Mouse (Mus musculus): ENCODE data around the gene Rbfox1. TPM values are rescaled to one million over a fixed set of nuclear protein-coding genes. Genes with fewer than 3 reads are reported as not detected.

The Rbfox1 gene
- polyA plus RNA-seq, 1 experiment from 2014 or later = 125 TPM

- DNase-seq = peak; percentile 21
- Histone ChIP-seq H3K4me2 (ENCODE audit: low read length) (no peak overlapping the region), H3K27ac (replicated peaks; ENCODE audit: low read depth, low read length) (0 out of 2 replicates have a peak overlapping the region, but pooled peaks have one; percentile 20), H3K36me3 (ENCODE audit: control insufficient read depth, insufficient read depth, low read length) (no peaks in the 10 kb centered on the region), H3K9ac (replicated peaks; ENCODE audit: low read length) (no peak overlapping the region), H3K27me3 (ENCODE audit: control insufficient read depth, insufficient read depth, low read length) (no peaks in the 10 kb centered on the region), H3K9me3 (ENCODE audit: control insufficient read depth, low read length) (no peaks in the 10 kb centered on the region), H3K4me3 (replicated peaks; ENCODE audit: low read depth, low read length) (no peak overlapping the region), H3K4me1 (ENCODE audit: control insufficient read depth, insufficient read depth, low read length) (peaks cover 5% of the 10 kb centered on the region; the same call in 1 of the 2 replicates)
- ATAC-seq (ENCODE audit: low FRiP score, low TSS enrichment) = no peak
- WGBS = 38% methylated on average over 4 of the region's 4 CpGs
Observed at GRCm38 (mm10) chr16:7201816-7202215, 1316.7 kb downstream of the Rbfox1 start.

GRCm38 (mm10) chr16:7206116-7206900, 1321.2 kb downstream of the Rbfox1 start:
- no peak for ATAC-seq (ENCODE audit: low FRiP score, low TSS enrichment)
- no peak for DNase-seq
- no peaks in the 10 kb centered on the region for H3K36me3 ChIP-seq (ENCODE audit: control insufficient read depth, insufficient read depth, low read length)
- H3K27me3 ChIP-seq (ENCODE audit: control insufficient read depth, insufficient read depth, low read length) = no peaks in the 10 kb centered on the region
- H3K9ac ChIP-seq (replicated peaks; ENCODE audit: low read length) = no peak overlapping the region
- WGBS = 80% methylated on average over 2 of the region's 2 CpGs
- no peak overlapping the region for H3K27ac ChIP-seq (replicated peaks; ENCODE audit: low read depth, low read length)
- H3K9me3 ChIP-seq (ENCODE audit: control insufficient read depth, low read length) = no peaks in the 10 kb centered on the region
- H3K4me1 ChIP-seq (ENCODE audit: control insufficient read depth, insufficient read depth, low read length) = no peaks in the 10 kb centered on the region
- no peak overlapping the region for H3K4me3 ChIP-seq (replicated peaks; ENCODE audit: low read depth, low read length)
- H3K4me2 ChIP-seq (ENCODE audit: low read length) = no peak overlapping the region

DNA sequence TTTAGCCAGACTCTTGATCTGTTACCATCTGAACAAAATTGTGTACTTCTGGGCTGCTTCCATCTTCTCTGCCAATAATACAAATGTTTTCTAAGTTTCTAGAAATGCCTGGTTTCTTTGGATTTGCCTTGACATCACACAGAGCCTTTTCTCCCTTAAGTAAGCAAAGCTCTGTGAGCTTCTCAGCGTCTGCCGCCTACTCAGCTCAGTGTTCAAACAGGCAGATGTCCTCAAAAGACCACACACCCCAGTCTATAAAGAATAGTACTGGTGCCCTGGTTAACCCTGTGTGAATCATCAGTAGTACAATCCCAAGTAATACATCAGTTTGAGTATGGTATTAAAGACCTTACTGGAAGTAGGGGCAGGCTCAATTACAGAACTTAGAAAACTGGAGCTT, 1322.4 kb downstream of the Rbfox1 start:
- no peaks in the 10 kb centered on the region for H3K9me3 ChIP-seq (ENCODE audit: control insufficient read depth, low read length)
- ATAC-seq (ENCODE audit: low FRiP score, low TSS enrichment) = no peak
- no peaks in the 10 kb centered on the region for H3K36me3 ChIP-seq (ENCODE audit: control insufficient read depth, insufficient read depth, low read length)
- 85% methylated on average over 2 of the region's 2 CpGs for WGBS
- no peaks in the 10 kb centered on the region for H3K4me1 ChIP-seq (ENCODE audit: control insufficient read depth, insufficient read depth, low read length)
- H3K27ac ChIP-seq (replicated peaks; ENCODE audit: low read depth, low read length) = no peak overlapping the region
- no peak overlapping the region for H3K9ac ChIP-seq (replicated peaks; ENCODE audit: low read length)
- no peak overlapping the region for H3K4me2 ChIP-seq (ENCODE audit: low read length)
- H3K4me3 ChIP-seq (replicated peaks; ENCODE audit: low read depth, low read length) = no peak overlapping the region
- no peaks in the 10 kb centered on the region for H3K27me3 ChIP-seq (ENCODE audit: control insufficient read depth, insufficient read depth, low read length)
- no peak for DNase-seq

DNA sequence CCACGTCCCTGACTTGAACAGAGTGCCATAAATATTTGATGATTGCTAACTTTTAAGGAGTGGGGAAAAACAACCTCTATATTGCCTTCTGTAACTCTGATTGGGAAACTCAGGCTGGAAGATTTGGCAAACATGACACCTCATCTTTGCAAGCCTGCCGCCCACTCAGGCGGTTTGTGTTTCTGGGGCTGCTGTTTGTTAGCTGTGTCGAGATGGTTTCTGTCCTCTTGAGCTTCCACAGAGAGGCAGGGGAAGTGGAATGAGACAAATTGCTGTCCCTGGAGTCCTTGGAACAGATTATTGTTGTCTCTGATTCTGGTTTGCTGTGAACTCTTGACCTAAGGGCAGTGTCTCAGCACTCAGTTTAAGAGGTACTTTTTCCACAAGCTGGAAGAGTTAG, 1327.6 kb downstream of the Rbfox1 start:
- no peaks in the 10 kb centered on the region for H3K4me1 ChIP-seq (ENCODE audit: control insufficient read depth, insufficient read depth, low read length)
- no peak overlapping the region for H3K4me3 ChIP-seq (replicated peaks; ENCODE audit: low read depth, low read length)
- DNase-seq (no peak), ATAC-seq (ENCODE audit: low FRiP score, low TSS enrichment) (no peak)
- WGBS = 87% methylated on average over 4 of the region's 4 CpGs
- H3K4me2 ChIP-seq (ENCODE audit: low read length) = no peak overlapping the region
- H3K36me3 ChIP-seq (ENCODE audit: control insufficient read depth, insufficient read depth, low read length) = no peaks in the 10 kb centered on the region
- H3K9ac ChIP-seq (replicated peaks; ENCODE audit: low read length) = no peak overlapping the region
- no peak overlapping the region for H3K27ac ChIP-seq (replicated peaks; ENCODE audit: low read depth, low read length)
- no peaks in the 10 kb centered on the region for H3K27me3 ChIP-seq (ENCODE audit: control insufficient read depth, insufficient read depth, low read length)
- H3K9me3 ChIP-seq (ENCODE audit: control insufficient read depth, low read length) = no peaks in the 10 kb centered on the region

DNA sequence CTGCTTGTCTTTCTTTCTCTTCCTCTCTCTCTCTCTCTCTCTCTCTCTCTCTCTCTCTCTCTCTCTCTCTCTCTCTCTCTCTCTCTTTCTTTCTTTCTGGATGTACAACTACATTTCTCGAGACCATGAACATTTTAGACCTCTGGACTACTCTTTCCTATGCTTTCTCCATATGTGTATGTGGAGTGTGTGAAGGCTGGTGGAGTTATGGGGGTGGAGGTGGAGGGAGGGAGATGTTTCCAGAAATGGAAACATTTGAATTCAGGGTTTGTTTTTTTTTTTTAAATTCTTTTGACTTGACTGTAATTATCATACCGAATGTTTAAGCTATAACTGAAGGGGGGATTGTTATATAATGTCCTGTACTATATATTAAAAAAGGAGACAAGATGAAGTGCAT, 1338.1 kb downstream of the Rbfox1 start:
- H3K36me3 ChIP-seq (ENCODE audit: control insufficient read depth, insufficient read depth, low read length) = peaks cover 6% of the 10 kb centered on the region; the same call in 1 of the 2 replicates
- H3K4me1 ChIP-seq (ENCODE audit: control insufficient read depth, insufficient read depth, low read length) = peaks cover 1% of the 10 kb centered on the region; the same call in 1 of the 2 replicates
- ATAC-seq (ENCODE audit: low FRiP score, low TSS enrichment) (no peak), DNase-seq (no peak)
- no peak overlapping the region for H3K27ac ChIP-seq (replicated peaks; ENCODE audit: low read depth, low read length)
- no peak overlapping the region for H3K9ac ChIP-seq (replicated peaks; ENCODE audit: low read length)
- 90% methylated on average over 2 of the region's 2 CpGs for WGBS
- no peak overlapping the region for H3K4me2 ChIP-seq (ENCODE audit: low read length)
- H3K27me3 ChIP-seq (ENCODE audit: control insufficient read depth, insufficient read depth, low read length) = no peaks in the 10 kb centered on the region
- no peak overlapping the region for H3K4me3 ChIP-seq (replicated peaks; ENCODE audit: low read depth, low read length)
- H3K9me3 ChIP-seq (ENCODE audit: control insufficient read depth, low read length) = no peaks in the 10 kb centered on the region

DNA sequence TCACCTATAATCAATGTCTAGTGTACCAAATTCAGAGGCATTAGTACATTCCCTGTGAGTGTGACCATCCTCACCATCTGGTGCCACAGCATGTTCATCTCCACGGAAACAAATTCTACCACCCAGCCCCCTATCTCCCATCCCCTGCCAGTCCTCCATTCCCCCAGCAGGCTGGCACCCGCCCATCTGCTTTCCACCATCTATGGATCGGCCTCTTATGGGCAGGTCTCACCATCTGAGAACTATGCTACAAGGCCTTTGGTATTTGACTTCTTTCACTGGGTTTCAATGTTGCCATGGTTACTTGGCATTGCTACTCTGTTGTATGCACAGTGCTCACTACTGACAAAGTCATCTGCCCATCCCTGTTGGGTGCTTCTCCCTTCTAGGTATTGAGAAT, 1340.8 kb downstream of the Rbfox1 start:
- H3K4me2 ChIP-seq (ENCODE audit: low read length) = no peak overlapping the region
- no peaks in the 10 kb centered on the region for H3K27me3 ChIP-seq (ENCODE audit: control insufficient read depth, insufficient read depth, low read length)
- no peak overlapping the region for H3K9ac ChIP-seq (replicated peaks; ENCODE audit: low read length)
- ATAC-seq (ENCODE audit: low FRiP score, low TSS enrichment) = no peak
- no peaks in the 10 kb centered on the region for H3K9me3 ChIP-seq (ENCODE audit: control insufficient read depth, low read length)
- H3K4me3 ChIP-seq (replicated peaks; ENCODE audit: low read depth, low read length) = no peak overlapping the region
- peak; percentile 35 for DNase-seq
- peaks cover 6% of the 10 kb centered on the region; the same call in 1 of the 2 replicates for H3K36me3 ChIP-seq (ENCODE audit: control insufficient read depth, insufficient read depth, low read length)
- no peak overlapping the region for H3K27ac ChIP-seq (replicated peaks; ENCODE audit: low read depth, low read length)
- 67% methylated on average over 3 of the region's 3 CpGs for WGBS
- no peaks in the 10 kb centered on the region for H3K4me1 ChIP-seq (ENCODE audit: control insufficient read depth, insufficient read depth, low read length)

- no peak for DNase-seq
- WGBS = 85% methylated on average over 5 of the region's 5 CpGs
Observed at GRCm38 (mm10) chr16:7228246-7228645, 1343.1 kb downstream of the Rbfox1 start.

DNA sequence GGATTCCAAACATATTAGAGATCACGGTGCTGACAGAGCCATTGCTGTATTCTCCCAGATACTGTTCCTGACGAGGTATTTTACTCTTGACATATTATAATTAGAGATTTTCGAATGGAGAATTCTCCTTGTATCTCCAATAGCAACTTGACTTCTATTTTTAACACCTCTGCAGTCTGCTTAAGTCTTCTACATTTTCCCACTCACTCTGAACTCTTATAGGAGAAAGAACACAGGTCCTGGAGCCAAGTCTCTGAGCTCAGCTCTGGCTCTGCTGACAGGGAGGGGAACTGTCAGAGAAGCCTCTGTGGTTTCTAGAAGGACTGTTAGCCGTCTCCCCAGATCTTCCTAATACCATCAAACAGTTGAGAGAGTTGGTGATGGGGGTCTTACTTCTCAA, 1344.1 kb downstream of the Rbfox1 start:
- no peak for ATAC-seq (ENCODE audit: low FRiP score, low TSS enrichment)
- 68% methylated on average over 4 of the region's 4 CpGs for WGBS
- H3K4me3 ChIP-seq (replicated peaks; ENCODE audit: low read depth, low read length) = no peak overlapping the region
- no peaks in the 10 kb centered on the region for H3K9me3 ChIP-seq (ENCODE audit: control insufficient read depth, low read length)
- H3K4me2 ChIP-seq (ENCODE audit: low read length) = no peak overlapping the region
- no peaks in the 10 kb centered on the region for H3K27me3 ChIP-seq (ENCODE audit: control insufficient read depth, insufficient read depth, low read length)
- H3K4me1 ChIP-seq (ENCODE audit: control insufficient read depth, insufficient read depth, low read length) = no peaks in the 10 kb centered on the region
- no peak overlapping the region for H3K9ac ChIP-seq (replicated peaks; ENCODE audit: low read length)
- DNase-seq = no peak
- H3K27ac ChIP-seq (replicated peaks; ENCODE audit: low read depth, low read length) = no peak overlapping the region
- H3K36me3 ChIP-seq (ENCODE audit: control insufficient read depth, insufficient read depth, low read length) = peaks cover 6% of the 10 kb centered on the region; the same call in 1 of the 2 replicates

More at GRCm38 (mm10) chr16:7228246-7228645, 1343.1 kb downstream of the Rbfox1 start:
- no peak overlapping the region for H3K9ac ChIP-seq (replicated peaks; ENCODE audit: low read length)
- no peaks in the 10 kb centered on the region for H3K4me1 ChIP-seq (ENCODE audit: control insufficient read depth, insufficient read depth, low read length)
- no peak for ATAC-seq (ENCODE audit: low FRiP score, low TSS enrichment)
- no peak overlapping the region for H3K27ac ChIP-seq (replicated peaks; ENCODE audit: low read depth, low read length)
- H3K4me2 ChIP-seq (ENCODE audit: low read length) = no peak overlapping the region
- peaks cover 6% of the 10 kb centered on the region; the same call in 1 of the 2 replicates for H3K36me3 ChIP-seq (ENCODE audit: control insufficient read depth, insufficient read depth, low read length)
- H3K9me3 ChIP-seq (ENCODE audit: control insufficient read depth, low read length) = no peaks in the 10 kb centered on the region
- H3K27me3 ChIP-seq (ENCODE audit: control insufficient read depth, insufficient read depth, low read length) = no peaks in the 10 kb centered on the region
- no peak overlapping the region for H3K4me3 ChIP-seq (replicated peaks; ENCODE audit: low read depth, low read length)

DNA sequence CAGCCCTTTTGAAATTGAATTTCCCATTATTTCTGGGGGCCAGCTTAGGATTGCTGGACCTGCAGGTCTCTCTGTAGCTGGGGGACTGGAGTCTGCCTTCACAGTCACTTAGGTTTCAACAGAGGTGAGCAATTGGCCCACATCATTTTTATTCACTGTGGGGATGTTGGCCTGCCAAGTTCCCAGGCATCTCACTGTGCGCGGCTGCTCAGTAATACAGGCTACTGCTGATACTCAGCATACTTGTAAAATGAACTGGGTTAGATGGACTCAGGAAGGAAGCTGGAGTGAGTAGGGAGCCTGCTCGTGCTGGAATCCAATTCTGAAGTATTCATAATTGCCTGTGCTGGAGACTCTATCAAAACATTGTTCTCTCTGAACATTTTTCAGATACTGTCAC, 1356.5 kb downstream of the Rbfox1 start:
- no peak for DNase-seq
- no peaks in the 10 kb centered on the region for H3K9me3 ChIP-seq (ENCODE audit: control insufficient read depth, low read length)
- H3K27me3 ChIP-seq (ENCODE audit: control insufficient read depth, insufficient read depth, low read length) = no peaks in the 10 kb centered on the region
- no peaks in the 10 kb centered on the region for H3K4me1 ChIP-seq (ENCODE audit: control insufficient read depth, insufficient read depth, low read length)
- no peak overlapping the region for H3K4me2 ChIP-seq (ENCODE audit: low read length)
- H3K27ac ChIP-seq (replicated peaks; ENCODE audit: low read depth, low read length) = no peak overlapping the region
- ATAC-seq (ENCODE audit: low FRiP score, low TSS enrichment) = no peak
- H3K9ac ChIP-seq (replicated peaks; ENCODE audit: low read length) = no peak overlapping the region
- no peak overlapping the region for H3K4me3 ChIP-seq (replicated peaks; ENCODE audit: low read depth, low read length)
- WGBS = 86% methylated on average over 3 of the region's 3 CpGs
- no peaks in the 10 kb centered on the region for H3K36me3 ChIP-seq (ENCODE audit: control insufficient read depth, insufficient read depth, low read length)

Data from midbrain, embryonic 14.5 days (tissue).